Mouse (Mus musculus) right cerebral cortex, adult 18-20 months (tissue): ENCODE results near the gene Runx2.
A peak's percentile ranks its signal among the peaks of the same experiment; 100 is the strongest.

Experiments
- DNase-seq: peaks from one replicate; pipeline ENCODE4 v3.0.0; 2022; ENCODE audit warnings: mixed read lengths

The Runx2 gene

DNA sequence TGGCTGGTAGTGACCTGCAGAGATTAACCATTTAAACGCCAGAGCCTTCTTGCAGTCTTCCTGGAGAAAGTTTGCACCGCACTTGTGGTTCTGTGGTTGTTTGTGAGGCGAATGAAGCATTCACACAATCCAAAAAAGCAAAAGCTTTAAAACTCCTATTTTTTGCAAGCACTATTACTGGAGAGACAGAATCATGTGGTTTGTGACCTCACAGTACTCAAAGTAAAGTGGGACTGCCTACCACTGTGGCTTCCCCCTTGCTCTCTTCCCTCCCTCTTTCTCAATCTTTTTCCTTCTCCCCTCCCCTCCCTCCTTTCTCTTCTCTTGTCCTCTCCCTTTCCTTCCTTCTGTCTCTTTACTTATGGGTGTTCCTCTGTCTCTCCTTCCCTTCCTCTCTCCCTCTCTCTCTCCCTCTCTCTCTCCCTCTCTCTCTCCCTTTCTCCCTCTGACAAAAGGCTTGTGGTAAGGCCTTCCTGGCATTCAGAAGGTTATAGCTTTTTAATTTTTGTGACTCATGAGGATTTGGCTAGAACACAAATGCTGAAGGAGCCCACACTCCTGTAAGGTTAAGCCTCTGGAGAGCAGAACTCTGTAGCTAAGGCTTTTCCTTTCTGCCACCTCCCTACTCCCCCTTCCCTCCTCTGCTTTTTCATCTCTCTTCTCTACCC is at the start of gene Runx2:
Gene Runx2, minus strand, starts transcription at position 290 of the 668 bp plus-strand sequence.
- DNase-seq, result no peak

DNA sequence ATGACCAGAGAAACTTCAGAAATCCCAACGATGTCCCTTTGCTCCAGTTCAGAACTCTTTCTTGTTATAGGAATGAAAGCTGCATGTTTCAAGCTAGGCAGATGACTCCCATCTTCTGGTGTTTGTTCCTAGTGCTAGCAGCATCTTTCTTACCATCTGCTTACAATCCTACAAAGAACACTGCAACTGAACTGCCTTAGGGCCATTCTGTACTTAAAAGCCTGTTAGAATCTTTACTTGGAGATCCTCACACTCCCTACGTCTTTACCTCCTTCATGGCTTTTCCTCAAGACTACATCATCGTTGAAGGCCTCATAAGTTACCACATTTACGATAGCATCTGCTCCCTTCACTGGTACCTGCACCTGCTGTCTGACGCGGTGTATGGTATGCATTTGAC is 48.6 kb upstream of the Runx2 start:
- DNase-seq, result no peak

DNA sequence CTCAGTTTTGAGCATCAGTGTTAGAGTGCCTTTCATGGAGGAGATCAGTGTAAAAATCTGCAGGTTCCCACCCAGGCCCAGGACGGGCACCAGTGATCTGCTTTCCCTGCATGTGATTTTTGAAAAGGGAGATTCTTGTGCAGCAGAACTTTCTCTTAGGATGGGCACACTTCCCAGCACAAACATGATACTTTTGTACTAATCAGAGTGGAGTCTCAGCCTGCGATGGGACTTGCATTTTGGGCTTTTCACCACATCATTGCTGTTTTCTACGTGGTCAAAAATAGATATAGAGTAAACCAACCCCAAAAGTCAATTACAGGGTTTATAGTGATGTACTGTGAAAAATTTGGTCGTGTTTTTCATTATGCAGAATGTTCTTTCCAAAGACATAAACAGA is 27.6 kb upstream of the Runx2 start:
- DNase-seq, result peak; percentile 12

DNA sequence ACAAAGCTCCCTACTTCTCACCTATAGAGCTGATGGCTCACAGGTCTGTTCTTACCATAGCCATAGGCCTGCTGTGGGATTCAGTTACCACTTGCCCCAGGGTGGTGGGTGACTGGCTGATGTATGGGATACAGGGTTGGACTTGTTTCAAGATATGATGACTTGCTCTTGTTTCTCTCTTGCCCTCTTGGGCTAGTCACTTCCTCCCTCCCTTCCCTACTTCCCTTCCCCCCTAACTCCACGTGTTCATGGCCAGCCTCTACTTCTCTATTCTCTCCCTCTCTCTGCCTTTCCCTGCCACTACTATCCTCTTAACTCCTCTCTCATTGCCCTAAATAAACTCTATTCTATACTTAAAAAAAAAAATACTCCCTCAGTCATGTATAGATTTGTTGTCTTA is 16.6 kb upstream of the Runx2 start:
- no peak for DNase-seq

DNA sequence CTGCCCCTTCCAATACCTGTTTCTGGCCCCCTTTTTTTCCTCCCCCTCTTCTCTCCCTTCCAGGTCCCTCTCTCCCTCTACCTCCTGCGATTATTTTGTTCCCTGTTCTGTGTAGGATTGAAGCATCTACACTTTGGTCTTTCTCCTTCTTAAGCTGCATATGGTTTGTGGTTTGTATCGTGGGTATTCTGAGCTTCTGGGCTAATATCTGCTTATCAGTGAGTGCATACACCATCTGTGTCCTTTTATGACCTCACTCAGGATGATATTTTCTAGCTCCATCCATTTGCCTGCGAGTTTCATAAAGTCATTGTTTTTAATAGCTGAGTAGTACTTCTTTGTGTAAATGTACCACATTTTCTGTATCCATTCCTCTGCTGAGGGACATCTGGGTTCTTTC is 15.0 kb upstream of the Runx2 start:
- DNase-seq, result no peak

DNA sequence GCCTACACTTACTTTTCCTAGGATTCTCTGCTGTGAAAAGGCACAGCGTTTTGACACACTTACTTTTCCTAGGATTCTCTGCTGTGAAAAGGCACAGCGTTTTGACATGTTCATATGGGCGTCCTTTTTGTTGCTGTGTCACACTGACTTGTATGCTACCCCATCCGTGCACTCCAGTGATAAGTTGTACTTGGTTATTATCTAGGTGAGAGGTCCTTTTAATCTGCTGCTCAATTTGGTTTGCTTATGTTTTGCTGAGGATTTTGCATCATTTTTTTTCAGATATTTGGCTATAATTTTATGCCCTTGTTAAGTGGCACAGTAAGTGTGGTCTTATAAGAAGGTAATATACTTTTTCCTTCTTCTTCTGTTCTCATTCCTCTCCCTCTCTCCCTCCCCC is 13.4 kb upstream of the Runx2 start:
- DNase-seq, result no peak

DNA sequence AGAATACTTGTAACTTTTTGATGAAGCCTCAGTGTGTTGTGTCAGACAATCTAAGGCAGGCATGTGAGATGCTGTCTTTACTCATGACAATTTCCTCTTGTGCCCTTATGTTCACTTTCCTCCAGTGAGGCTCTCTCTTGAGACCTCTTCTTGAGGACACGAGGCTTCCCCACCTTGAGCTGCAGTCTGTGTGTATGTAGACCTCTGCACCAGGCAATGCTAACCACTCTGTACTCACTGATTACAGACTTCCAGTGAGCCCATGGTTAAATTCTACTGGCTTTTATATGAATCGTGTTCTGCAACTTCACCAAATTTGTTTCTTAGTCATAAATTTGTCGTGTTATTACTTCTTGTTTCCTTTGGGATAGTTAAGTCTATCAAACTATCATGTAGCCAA is 12.5 kb upstream of the Runx2 start:
- DNase-seq, result no peak

DNA sequence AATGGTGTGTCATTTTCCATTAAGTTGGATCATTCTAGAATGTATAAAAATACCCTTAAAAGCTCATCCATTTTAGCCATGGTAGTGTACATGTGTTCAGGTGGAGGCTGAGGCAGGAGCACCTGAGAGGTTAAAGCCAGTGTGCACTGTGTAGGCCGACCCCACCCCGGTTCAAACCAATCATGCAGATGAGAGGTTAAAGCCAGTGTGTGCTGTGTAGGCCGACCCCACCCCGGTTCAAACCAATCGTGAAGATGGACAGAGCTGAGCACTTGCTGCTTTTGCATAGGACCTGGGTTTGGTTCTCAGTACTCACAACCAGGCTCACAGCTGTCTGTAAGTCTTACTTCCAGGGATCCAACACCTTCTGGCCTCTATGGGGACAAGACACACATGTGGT is 7.3 kb upstream of the Runx2 start:
- DNase-seq, result no peak

DNA sequence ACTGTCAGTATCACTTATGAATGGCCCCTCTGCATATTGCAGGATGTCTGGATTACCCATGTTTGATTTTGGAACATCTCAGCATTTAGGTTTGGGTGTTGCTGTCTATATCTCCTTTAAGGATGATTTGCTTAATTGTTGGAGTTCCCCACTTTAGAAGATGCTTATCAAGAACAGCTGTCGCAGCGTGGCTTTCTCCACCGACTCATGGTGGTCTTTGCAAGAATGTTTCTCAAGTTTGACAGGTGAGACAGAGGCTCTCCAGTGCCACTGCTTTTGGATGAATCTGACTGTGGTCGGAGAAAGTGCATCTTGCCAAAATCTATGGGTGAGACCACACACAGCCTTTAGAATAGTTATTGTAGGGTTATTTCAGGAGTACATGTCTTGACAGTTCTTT is 5.2 kb upstream of the Runx2 start:
- no peak for DNase-seq

DNA sequence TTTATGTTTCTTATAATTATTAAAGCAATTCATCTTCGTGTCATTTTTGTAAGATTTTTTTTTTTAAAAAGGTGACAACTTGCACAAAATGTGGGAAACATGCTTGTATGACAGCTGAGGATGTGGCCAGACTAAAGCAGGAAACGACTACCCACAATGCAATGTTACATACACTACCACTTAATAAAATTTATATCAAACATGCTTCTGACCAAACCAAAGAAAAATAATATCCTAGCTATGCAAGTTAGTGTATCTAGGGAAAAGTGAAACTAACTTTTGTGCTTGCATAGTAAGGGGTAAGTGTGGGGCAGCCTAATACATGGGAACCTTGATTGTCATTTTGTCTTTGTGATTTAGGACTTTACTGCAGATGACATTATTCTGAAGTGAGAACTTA is 4.2 kb upstream of the Runx2 start:
- DNase-seq, result no peak

DNA sequence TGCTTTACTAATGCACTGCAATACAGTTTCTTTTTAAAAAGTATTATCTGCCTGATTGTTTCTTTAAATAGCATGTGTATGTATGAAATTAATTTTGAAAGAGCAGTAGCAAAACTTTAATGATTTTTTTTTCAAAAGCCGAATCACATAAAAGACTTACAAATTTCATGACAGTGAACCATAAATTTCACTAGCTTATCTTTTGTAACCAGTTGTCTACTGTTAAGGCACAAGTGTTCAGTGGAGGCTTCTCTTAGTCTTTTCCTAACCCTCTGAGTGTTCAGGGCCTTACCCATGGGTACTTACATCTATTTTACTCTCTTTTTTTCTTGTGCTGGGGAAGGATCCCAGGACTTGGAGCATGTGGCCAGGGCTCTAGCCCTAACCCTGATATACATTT is 7.6 kb downstream of the Runx2 start:
- DNase-seq, result no peak

DNA sequence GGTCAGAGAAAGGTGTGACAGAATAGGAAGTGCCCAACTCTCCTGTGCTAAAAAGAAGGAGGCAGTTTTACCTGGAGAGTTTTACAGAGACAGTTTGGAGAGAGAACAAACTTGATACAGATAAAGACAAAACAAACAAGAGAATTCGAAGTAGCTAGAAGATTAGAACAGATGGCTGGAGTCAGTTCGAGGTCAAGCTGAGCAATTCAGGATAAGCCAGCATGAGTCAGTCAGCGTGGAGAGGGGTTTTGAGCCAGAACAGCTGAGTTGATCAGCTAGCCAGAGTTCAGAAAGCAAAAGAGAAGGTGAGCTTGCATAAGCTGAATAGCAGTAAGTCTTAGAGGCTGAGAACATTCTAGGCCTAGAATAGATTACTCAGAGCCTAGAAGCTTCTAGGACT is 17.3 kb downstream of the Runx2 start:
- no peak for DNase-seq

DNA sequence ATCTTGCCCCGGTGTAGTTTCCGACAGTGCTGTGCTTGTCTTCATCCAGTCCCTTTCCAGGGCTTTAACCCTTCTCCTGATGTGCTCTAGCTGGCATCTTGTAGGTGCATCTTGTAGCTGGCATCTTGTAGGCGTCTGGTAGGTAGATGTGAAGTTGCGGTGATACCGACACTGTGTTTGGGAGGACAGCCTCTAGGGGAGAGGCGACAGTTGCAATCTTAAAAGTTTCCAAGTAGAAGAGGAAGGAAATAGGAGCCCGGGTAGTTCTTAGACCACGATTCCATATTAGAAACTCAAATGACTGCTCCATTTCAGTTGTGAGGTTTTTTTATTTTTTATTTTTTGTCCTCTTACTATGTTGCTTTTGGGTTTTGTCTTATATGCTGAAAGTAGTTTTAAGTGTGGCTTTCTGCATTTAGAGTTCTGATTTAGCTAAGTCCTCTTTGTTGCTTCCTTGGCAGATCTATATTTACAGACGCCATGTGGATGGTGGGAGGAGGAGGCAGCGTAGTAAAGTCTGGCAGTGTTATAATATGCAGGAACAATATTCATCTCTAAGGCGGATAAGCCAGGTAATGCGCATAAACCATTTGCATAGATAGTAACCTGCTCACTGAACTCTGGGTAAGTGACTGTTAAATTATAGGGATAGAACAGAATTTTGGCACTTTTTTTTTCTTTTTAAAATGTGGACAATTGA is 22.2 kb downstream of the Runx2 start:
- peak; percentile 61 for DNase-seq

DNA sequence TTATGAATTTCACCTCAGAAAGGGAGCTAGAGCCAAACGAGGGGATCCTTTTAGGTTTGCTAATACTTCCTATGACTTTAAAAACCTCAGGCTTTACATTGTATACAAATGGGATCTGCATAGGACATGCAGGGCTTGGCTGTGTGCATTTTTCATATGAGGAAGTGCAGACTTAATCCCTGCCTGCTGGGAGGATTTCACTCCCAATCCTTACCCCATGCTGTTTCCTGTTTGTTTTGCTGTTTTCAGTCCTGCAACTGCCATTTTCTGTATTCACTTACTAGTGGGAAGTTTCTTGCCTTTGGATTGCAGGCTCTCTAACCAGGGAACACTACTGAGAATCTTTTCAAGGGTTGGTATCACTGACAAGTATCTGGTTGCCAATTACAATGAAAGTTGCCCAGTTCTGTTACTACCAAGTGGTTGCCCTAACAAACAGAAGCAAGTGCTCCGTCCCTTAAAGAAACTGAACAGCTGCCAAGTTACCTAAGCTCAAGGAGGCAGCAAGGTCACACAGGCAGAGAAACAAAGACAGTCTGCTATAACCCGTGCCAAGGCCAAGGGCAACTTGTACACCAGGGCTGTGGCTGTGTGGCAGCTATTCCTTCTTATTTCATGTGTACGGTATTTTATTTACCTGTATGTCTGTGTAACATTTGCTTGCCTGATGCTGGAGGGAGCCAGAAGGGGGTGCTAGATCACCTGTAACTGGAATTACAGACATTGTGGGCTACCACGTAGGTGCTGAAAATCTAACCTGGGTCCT is 25.4 kb downstream of the Runx2 start:
- DNase-seq, result no peak

DNA sequence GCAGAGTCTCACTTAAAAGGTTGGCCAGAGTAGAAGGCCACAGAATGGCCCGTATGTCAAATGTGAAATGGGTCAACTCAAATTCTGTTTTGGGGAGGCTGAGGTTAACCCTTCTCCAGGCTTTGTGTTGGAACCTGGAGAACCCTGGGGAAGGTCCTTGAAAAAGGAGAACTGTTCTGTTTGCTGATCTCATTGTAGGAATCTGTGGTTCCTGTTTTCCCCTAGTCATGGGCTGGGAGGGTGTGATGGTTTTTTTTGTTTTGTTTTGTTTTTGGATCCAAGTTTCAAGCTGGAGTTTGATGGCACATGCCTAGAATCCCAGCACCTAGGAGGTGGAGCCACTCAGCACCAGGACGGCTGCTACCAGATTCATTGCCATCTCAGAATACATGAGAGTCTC is 31.5 kb downstream of the Runx2 start:
- DNase-seq, result no peak

DNA sequence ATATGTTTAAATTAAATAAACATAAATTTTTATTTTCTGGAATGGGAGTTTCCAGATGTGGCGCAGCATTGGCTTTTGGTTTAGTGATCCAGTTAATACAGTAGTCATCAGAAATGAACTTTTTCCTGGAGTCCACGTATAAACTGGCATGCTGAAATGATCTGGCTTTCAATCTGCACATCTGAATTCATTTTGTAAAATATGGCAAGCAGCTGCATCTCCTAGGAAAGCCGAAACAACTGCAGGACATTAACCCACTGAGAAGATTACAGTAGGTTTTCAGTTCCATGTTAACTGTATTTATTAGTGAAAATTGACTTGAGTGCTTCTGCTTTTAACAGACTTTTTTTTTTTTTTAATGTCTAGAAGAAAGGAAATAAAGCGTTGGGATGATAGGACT is 32.2 kb downstream of the Runx2 start:
- DNase-seq, result no peak

DNA sequence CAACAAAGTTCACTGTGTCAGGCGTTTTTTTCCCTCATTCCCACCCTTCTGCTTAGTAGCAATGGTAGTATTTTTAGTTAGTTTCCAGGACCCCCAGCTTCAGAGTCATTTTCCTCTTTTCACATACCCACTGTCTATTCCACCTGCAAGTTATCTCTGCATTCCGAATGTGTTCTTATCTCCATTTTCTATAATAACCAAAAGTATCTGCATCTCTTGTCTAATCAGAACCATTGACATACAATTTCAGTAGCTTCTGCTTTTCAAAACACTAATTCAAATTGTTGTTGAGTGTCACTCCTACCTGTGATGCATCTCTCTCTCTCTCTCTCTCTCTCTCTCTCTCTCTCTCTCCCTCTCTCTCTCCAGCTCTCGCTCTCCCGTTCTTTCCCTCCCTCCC is 34.2 kb downstream of the Runx2 start:
- no peak for DNase-seq

DNA sequence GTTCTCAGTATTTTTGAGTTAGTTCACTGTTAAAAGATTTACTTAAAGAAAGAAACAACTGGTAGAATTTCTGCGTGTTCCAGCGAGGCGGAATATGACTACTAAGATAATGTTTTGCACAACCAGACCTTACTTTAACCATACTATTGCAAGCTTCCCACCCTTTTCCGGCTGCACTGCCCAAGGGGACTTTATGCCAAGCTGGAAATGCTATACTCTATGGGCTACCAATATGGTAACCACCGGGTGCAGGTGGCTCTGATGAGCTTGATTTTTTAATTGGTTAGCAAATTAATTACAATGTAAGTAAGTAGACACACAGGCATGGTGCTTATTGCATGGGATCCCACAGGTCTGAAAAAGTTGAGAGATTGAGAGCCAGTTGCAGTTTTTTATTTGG is 36.5 kb downstream of the Runx2 start:
- no peak for DNase-seq

DNA sequence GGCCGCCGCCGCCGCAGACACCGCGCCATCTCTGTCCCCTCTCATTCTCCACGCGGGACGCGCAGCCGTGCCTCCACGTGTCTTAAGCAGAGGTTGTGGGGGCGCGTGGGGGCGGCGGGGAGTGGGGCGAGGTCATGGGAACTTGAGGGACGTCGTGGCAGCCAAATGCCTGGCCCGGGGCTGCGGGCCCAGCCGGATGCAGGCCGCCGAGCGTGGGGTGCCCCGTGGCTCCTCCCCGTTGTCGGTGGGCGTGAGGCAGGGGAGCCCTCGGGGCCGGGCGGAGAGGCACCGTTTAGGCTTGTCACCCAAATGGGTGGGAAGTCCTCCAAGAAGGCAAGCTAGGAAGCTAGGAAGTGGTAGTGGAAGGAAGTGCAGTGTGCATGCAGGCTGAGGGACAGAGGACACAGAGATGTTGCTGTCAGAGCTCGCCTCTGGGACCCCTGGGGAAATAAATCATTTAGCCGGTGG is 37.2 kb downstream of the Runx2 start:
- DNase-seq, result peak; percentile 79

DNA sequence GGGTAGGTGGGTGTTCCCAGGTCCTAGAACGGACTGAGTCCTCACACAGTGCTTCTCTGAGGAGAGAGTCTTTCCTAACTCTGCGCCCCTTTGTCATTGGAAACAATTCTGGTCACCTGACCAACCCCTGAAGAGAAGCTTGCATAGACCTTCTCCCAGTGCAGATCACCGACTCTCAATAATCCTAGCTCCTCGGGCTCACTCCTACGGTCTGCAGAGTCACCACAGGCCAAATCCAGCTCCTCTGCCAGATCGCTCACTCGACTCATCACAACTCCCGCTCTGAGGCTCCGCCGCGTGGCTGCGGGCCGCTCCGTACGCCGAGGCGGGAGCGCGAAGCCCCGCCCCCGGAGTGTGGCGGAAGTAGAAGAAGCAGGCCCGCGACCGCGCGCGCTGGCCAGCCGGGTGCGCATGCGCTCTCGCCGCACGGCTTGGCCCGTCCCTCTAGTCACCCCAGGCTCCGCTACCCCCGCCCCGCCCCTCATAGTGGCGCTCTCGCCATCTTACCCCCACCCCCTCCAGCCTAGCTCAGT is 37.8 kb downstream of the Runx2 start, which contains the start of gene Supt3:
Gene Supt3, plus strand, starts transcription at position 415 of the 533 bp plus-strand sequence.
- peak; percentile 97 for DNase-seq

DNA sequence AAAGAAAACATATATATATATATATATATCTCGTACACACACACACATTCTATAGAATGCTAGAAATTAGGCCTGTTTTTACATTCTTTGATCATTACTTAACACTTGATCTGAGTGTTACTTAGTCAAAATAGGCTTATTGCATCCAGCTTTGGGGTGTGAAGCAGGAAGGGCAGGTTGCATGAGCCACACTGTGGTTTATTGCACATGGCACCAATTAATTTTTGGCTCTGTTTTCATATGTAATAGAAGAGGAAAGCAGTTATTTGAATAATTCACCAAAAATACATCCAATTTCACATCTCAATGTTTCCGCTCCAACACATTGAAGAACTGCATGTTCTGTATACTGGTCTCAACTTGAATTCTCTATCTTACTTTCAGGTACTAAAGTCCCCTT is 42.0 kb downstream of the Runx2 start:
- no peak for DNase-seq

DNA sequence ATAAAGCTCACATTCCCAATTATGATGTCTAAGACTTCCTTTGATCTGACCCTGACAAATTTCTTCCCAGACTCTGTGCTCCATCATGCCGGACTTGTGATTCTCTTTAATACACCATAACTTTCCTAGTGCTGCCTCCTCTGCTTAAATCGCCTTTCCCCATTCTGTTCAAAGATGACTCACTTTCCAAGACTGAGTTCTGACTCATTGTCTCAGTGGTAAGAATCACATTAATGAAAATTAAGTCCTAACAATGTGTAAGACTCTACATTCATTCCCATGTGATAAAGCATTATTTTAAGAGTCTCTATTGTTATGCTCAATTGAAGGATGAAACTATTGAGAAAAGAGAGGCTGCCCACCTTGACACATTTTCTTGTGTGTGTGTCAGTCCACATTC is 43.7 kb downstream of the Runx2 start:
- no peak for DNase-seq

DNA sequence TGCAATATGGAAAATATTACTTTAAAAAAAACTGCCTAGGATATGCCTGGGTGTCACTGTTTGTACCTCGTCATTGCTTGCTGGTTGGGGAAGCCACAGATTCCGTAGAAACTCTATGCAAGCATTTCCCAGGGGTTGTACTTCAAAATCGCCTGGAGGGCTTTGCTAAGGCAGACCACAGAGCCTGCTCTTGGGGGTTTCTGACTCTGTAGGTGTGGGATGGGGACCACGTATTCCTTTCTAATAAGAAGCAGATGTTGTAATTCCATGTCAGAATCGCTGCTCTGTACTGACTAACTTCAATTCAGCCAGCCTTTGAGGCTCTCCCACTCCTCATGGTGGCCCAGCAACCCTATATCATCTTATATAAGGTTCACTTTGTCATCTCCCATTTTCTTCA is 46.1 kb downstream of the Runx2 start:
- no peak for DNase-seq

DNA sequence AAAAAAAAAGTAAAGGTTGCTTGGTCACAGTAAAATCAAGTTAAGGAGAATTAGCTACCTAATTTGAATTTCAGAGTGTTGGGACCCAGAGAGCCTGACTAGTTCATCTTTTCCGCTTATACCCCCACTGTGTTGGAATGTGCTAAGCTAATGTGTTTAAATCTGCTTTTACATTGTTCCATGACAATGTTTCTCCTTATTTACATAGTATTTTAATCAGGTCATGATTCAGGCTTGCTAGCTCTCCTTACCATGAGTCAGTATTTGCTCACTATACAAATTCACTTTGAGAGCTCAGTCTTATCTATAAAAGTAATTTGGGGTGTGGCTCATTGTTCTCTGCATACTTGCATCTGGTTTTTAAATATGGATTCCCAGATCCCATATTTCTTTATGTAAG is 47.2 kb downstream of the Runx2 start:
- no peak for DNase-seq
